Mouse (Mus musculus): ENCODE data around the gene Arhgap32. TPM values are rescaled to one million over a fixed set of nuclear protein-coding genes. Genes with fewer than 3 reads are reported as not detected.
"Not testable (repeated sequence)": the region's sequence is repeated elsewhere in the genome, so short reads cannot be mapped to it uniquely, and the experiment has no call there.

Arhgap32 gene
- polyA plus RNA-seq, 1 experiment from 2014 or later = 4.1 TPM

- not testable (repeated sequence) for H3K27ac ChIP-seq (replicated peaks in 1 of 2; ENCODE audit: control insufficient read depth in 1 of 2, insufficient read depth in 1 of 2, low read depth in 2 of 2, low read length in 2 of 2); ATAC-seq (ENCODE audit: insufficient number of reproducible peaks, insufficient read depth, low FRiP score, low read depth); H3K9me3 ChIP-seq (ENCODE audit: control insufficient read depth, low read length); H3K4me3 ChIP-seq (ENCODE audit: control insufficient read depth in 1 of 2, insufficient read depth in 1 of 2, low read depth in 1 of 2, low read length in 2 of 2); H3K9ac ChIP-seq (ENCODE audit: low read length); H3K4me2 ChIP-seq (ENCODE audit: low read length); H3K27me3 ChIP-seq (ENCODE audit: control insufficient read depth, insufficient read depth, low read length); H3K36me3 ChIP-seq (ENCODE audit: control insufficient read depth, insufficient read depth, low read length)
- 90% methylated on average over 6 of the region's 6 CpGs for WGBS
- H3K4me1 ChIP-seq (ENCODE audit: control insufficient read depth in 2 of 2, insufficient read depth in 2 of 2, low read length in 2 of 2) = peaks cover 5 to 17% of the 10 kb centered on the region in 2 experiments; a peak in 3 of 4 replicates
These were observed 47.9 kb downstream of the Arhgap32 start for GRCm38 (mm10) chr9:32163820-32164219.

DNA sequence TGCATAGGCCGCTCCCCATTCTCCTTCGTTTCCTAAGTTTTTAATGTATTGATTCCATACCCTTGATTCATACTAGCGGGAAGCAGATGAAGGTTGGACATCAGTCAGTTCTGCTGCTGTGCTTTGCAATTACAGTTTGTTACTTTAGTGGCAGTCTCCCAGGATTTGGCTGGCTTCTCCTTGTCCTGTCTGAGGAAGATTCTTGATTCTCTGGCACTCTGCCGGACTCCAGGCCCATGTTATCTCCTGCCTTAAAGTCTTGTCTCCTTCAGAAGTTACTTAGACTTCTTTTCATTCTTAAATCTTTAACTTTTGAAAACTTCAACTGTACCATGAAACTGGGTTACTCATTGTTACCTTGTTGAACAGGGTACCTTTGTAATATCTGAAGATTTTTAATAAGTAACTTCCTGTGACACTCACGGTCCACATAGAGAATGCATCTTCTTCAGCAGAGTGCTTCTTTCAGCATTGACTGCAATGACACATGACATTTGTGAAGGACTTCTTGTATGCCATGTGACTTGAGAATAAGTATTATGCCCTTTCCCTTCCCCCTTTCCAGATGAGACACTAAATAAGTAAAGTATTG is 52.7 kb downstream of the Arhgap32 start:
- no peak overlapping the region for H3K4me2 ChIP-seq (ENCODE audit: low read length)
- H3K27me3 ChIP-seq (ENCODE audit: control insufficient read depth, insufficient read depth, low read length) = no peaks in the 10 kb centered on the region
- no peak for ATAC-seq (ENCODE audit: insufficient number of reproducible peaks, insufficient read depth, low FRiP score, low read depth)
- no peaks in the 10 kb centered on the region for H3K9me3 ChIP-seq (ENCODE audit: control insufficient read depth, low read length)
- 83% methylated on average over 5 of the region's 5 CpGs for WGBS
- peaks cover 4% of the 10 kb centered on the region; the same call in 1 of the 2 replicates for H3K36me3 ChIP-seq (ENCODE audit: control insufficient read depth, insufficient read depth, low read length)
- H3K4me3 ChIP-seq (ENCODE audit: control insufficient read depth in 1 of 2, insufficient read depth in 1 of 2, low read depth in 1 of 2, low read length in 2 of 2) = no peak overlapping the region
- H3K9ac ChIP-seq (ENCODE audit: low read length) = no peak overlapping the region
- no peak overlapping the region for H3K27ac ChIP-seq (replicated peaks in 1 of 2; ENCODE audit: control insufficient read depth in 1 of 2, insufficient read depth in 1 of 2, low read depth in 2 of 2, low read length in 2 of 2)
- H3K4me1 ChIP-seq (ENCODE audit: control insufficient read depth in 2 of 2, insufficient read depth in 2 of 2, low read length in 2 of 2) = no peaks in the 10 kb centered on the region

DNA sequence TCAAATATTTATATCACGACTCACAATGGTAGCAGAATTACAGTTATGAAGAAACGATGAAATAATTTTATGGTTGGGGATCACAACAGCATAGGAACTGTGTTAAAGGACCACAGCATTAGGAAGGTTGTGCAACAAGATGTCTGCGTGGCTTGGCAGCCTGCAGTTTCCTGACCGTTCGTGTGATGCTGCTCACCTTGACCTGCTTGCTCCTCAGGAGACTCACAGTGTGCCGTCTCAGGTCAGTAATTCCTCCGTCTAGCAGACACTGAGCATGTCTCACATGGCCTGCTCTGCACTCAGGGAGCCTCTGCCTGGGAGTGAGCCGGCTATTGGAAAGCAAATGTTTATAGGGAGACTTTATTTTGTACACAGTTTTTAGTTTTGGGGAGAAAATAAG is 54.8 kb downstream of the Arhgap32 start:
- Histone ChIP-seq H3K36me3 (ENCODE audit: control insufficient read depth, insufficient read depth, low read length) (peaks cover 4% of the 10 kb centered on the region; the same call in 1 of the 2 replicates), H3K4me1 (ENCODE audit: control insufficient read depth in 2 of 2, insufficient read depth in 2 of 2, low read length in 2 of 2) (peaks cover 0 to 2% of the 10 kb centered on the region in 2 experiments; a peak in 1 of 4 replicates), H3K9me3 (ENCODE audit: control insufficient read depth, low read length) (no peaks in the 10 kb centered on the region), H3K4me3 (ENCODE audit: control insufficient read depth in 1 of 2, insufficient read depth in 1 of 2, low read depth in 1 of 2, low read length in 2 of 2) (no peak overlapping the region), H3K9ac (ENCODE audit: low read length) (no peak overlapping the region), H3K4me2 (ENCODE audit: low read length) (no peak overlapping the region), H3K27ac (replicated peaks in 1 of 2; ENCODE audit: control insufficient read depth in 1 of 2, insufficient read depth in 1 of 2, low read depth in 2 of 2, low read length in 2 of 2) (no peak overlapping the region), H3K27me3 (ENCODE audit: control insufficient read depth, insufficient read depth, low read length) (no peaks in the 10 kb centered on the region)
- ATAC-seq (ENCODE audit: insufficient number of reproducible peaks, insufficient read depth, low FRiP score, low read depth) = no peak
- 83% methylated on average over 8 of the region's 8 CpGs for WGBS

- peak overlapping the region in 1 of 2 experiments; percentile 19; a peak in 1 of 4 replicates for H3K27ac ChIP-seq (replicated peaks in 1 of 2; ENCODE audit: control insufficient read depth in 1 of 2, insufficient read depth in 1 of 2, low read depth in 2 of 2, low read length in 2 of 2)
- H3K9ac ChIP-seq (ENCODE audit: low read length) = no peak overlapping the region
- no peak for ATAC-seq (ENCODE audit: insufficient number of reproducible peaks, insufficient read depth, low FRiP score, low read depth)
- H3K27me3 ChIP-seq (ENCODE audit: control insufficient read depth, insufficient read depth, low read length) = no peaks in the 10 kb centered on the region
- WGBS = 42% methylated on average over 4 of the region's 4 CpGs
- no peak overlapping the region for H3K4me3 ChIP-seq (ENCODE audit: control insufficient read depth in 1 of 2, insufficient read depth in 1 of 2, low read depth in 1 of 2, low read length in 2 of 2)
- peaks cover 2 to 11% of the 10 kb centered on the region in 2 experiments; a peak in 3 of 4 replicates for H3K4me1 ChIP-seq (ENCODE audit: control insufficient read depth in 2 of 2, insufficient read depth in 2 of 2, low read length in 2 of 2)
- no peaks in the 10 kb centered on the region for H3K9me3 ChIP-seq (ENCODE audit: control insufficient read depth, low read length)
- H3K36me3 ChIP-seq (ENCODE audit: control insufficient read depth, insufficient read depth, low read length) = no peaks in the 10 kb centered on the region; the same call in 1 of the 2 replicates
- H3K4me2 ChIP-seq (ENCODE audit: low read length) = no peak overlapping the region
These were observed 60.7 kb downstream of the Arhgap32 start for GRCm38 (mm10) chr9:32176612-32177011.

DNA sequence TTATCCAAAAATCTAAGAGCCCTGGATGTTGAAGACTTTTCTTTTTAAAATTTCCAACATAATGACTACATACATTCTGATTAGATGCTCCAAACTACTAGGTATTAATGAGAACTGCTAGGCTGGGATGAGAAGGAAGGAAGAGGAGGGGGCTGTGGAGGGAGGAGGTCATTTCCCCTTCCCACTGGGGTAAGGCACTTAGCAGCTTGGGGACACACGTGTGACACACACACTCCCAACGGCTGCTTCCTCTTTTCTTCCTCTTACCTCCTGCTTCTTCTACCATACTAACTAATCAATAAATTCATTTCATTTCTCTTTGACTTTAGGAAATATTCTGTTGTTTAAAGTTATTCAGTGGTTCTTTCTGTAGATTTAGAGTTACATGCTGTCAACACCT is 65.2 kb downstream of the Arhgap32 start:
- Histone ChIP-seq H3K27me3 (ENCODE audit: control insufficient read depth, insufficient read depth, low read length) (no peaks in the 10 kb centered on the region), H3K27ac (replicated peaks in 1 of 2; ENCODE audit: control insufficient read depth in 1 of 2, insufficient read depth in 1 of 2, low read depth in 2 of 2, low read length in 2 of 2) (no peak overlapping the region), H3K36me3 (ENCODE audit: control insufficient read depth, insufficient read depth, low read length) (peaks cover 31% of the 10 kb centered on the region), H3K9ac (ENCODE audit: low read length) (no peak overlapping the region), H3K4me1 (ENCODE audit: control insufficient read depth in 2 of 2, insufficient read depth in 2 of 2, low read length in 2 of 2) (peaks cover 0 to 11% of the 10 kb centered on the region in 2 experiments; a peak in 2 of 4 replicates), H3K4me2 (ENCODE audit: low read length) (no peak overlapping the region), H3K4me3 (ENCODE audit: control insufficient read depth in 1 of 2, insufficient read depth in 1 of 2, low read depth in 1 of 2, low read length in 2 of 2) (no peak overlapping the region), H3K9me3 (ENCODE audit: control insufficient read depth, low read length) (no peaks in the 10 kb centered on the region)
- ATAC-seq (ENCODE audit: insufficient number of reproducible peaks, insufficient read depth, low FRiP score, low read depth) = no peak
- WGBS = 42% methylated on average over 2 of the region's 2 CpGs

DNA sequence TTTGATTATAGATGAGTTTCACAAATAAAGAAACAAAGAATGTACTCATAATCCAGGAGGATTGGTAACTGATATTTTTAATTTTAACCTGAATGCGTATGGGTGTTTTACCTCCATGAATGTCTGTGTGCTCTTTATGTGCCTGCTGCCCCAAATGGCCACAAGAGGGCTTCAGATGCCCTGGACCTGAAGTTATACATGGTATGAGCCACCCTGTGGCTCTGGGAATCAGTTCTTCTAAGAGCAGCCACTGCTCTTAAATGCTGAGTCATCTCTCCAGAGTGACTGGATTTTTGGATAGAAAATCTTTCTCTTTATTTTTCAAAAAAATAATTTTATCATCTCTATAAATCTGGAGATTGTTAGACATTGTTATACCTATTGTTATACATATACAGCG is 70.6 kb downstream of the Arhgap32 start:
- Histone ChIP-seq H3K27ac (replicated peaks in 1 of 2; ENCODE audit: control insufficient read depth in 1 of 2, insufficient read depth in 1 of 2, low read depth in 2 of 2, low read length in 2 of 2) (no peak overlapping the region), H3K36me3 (ENCODE audit: control insufficient read depth, insufficient read depth, low read length) (peaks cover 34% of the 10 kb centered on the region), H3K9me3 (ENCODE audit: control insufficient read depth, low read length) (no peaks in the 10 kb centered on the region), H3K4me2 (ENCODE audit: low read length) (no peak overlapping the region), H3K4me3 (ENCODE audit: control insufficient read depth in 1 of 2, insufficient read depth in 1 of 2, low read depth in 1 of 2, low read length in 2 of 2) (no peak overlapping the region), H3K9ac (ENCODE audit: low read length) (no peak overlapping the region), H3K27me3 (ENCODE audit: control insufficient read depth, insufficient read depth, low read length) (no peaks in the 10 kb centered on the region), H3K4me1 (ENCODE audit: control insufficient read depth in 2 of 2, insufficient read depth in 2 of 2, low read length in 2 of 2) (no peaks in the 10 kb centered on the region)
- WGBS = 93% methylated on average over 2 of the region's 2 CpGs
- ATAC-seq (ENCODE audit: insufficient number of reproducible peaks, insufficient read depth, low FRiP score, low read depth) = no peak

- Histone ChIP-seq H3K27ac (replicated peaks in 1 of 2; ENCODE audit: control insufficient read depth in 1 of 2, insufficient read depth in 1 of 2, low read depth in 2 of 2, low read length in 2 of 2) (no peak overlapping the region; a peak in 1 of 4 replicates), H3K9me3 (ENCODE audit: control insufficient read depth, low read length) (no peaks in the 10 kb centered on the region), H3K36me3 (ENCODE audit: control insufficient read depth, insufficient read depth, low read length) (peaks cover 10% of the 10 kb centered on the region; the same call in 1 of the 2 replicates), H3K4me1 (ENCODE audit: control insufficient read depth in 2 of 2, insufficient read depth in 2 of 2, low read length in 2 of 2) (no peaks in the 10 kb centered on the region; a peak in 1 of 4 replicates), H3K27me3 (ENCODE audit: control insufficient read depth, insufficient read depth, low read length) (no peaks in the 10 kb centered on the region), H3K4me3 (ENCODE audit: control insufficient read depth in 1 of 2, insufficient read depth in 1 of 2, low read depth in 1 of 2, low read length in 2 of 2) (no peak overlapping the region), H3K9ac (ENCODE audit: low read length) (no peak overlapping the region), H3K4me2 (ENCODE audit: low read length) (no peak overlapping the region)
- WGBS = 77% methylated on average over 5 of the region's 5 CpGs
- no peak for ATAC-seq (ENCODE audit: insufficient number of reproducible peaks, insufficient read depth, low FRiP score, low read depth)
These were observed 76.5 kb downstream of the Arhgap32 start for GRCm38 (mm10) chr9:32192295-32193073.
